Mouse (Mus musculus): ENCODE results near the gene Adam15. TPM values are rescaled to one million over a fixed set of nuclear protein-coding genes. Genes with fewer than 3 reads are reported as not detected.

The Adam15 gene
- total and polyA plus RNA-seq, 3 experiments = 15.3 to 43.2 TPM; not detected in 1

Other genes with a start within 250 kb of the Adam15 start
- not detected in 2 replicates for gene Gm43738, start 248.9 kb downstream of the Adam15 start, total RNA-seq (2012; rRNA removed)
- not detected for gene Gm43738, start 248.9 kb downstream of the Adam15 start, polyA plus RNA-seq (2012; ENCODE audit: insufficient read depth in 1 of 2, insufficient read length in 2 of 2, low read depth in 1 of 2, low replicate concordance in 2 of 2, missing spikeins in 1 of 2)
- gene Fdps, start 248.0 kb downstream of the Adam15 start, total RNA-seq (2012; rRNA removed) = 239 and 267 TPM in 2 replicates
- 100 to 1,000 TPM in 1 of 2 experiments, not detected in 1; 226 TPM for gene Fdps, start 248.0 kb downstream of the Adam15 start, polyA plus RNA-seq (2012; ENCODE audit: insufficient read depth in 1 of 2, insufficient read length in 2 of 2, low read depth in 1 of 2, low replicate concordance in 2 of 2, missing spikeins in 1 of 2)
- 41.1 and 53.2 TPM in 2 replicates for gene Pklr, start 213.9 kb downstream of the Adam15 start, total RNA-seq (2012; rRNA removed)
- gene Pklr, start 213.9 kb downstream of the Adam15 start, polyA plus RNA-seq (2012; ENCODE audit: insufficient read depth in 1 of 2, insufficient read length in 2 of 2, low read depth in 1 of 2, low replicate concordance in 2 of 2, missing spikeins in 1 of 2) = 100 to 1,000 TPM; 133 to 185 TPM
- 4.0 TPM in 2 replicates for gene Hcn3, start 189.8 kb downstream of the Adam15 start, total RNA-seq (2012; rRNA removed)
- gene Hcn3, start 189.8 kb downstream of the Adam15 start, polyA plus RNA-seq (2012; ENCODE audit: insufficient read depth in 1 of 2, insufficient read length in 2 of 2, low read depth in 1 of 2, low replicate concordance in 2 of 2, missing spikeins in 1 of 2) = 1 to 10 TPM in 1 of 2 experiments, not detected in 1; 7.4 TPM
- gene Clk2, start 185.2 kb downstream of the Adam15 start, total RNA-seq (2012; rRNA removed) = 27.5 and 28.2 TPM in 2 replicates
- gene Clk2, start 185.2 kb downstream of the Adam15 start, polyA plus RNA-seq (2012; ENCODE audit: insufficient read depth in 1 of 2, insufficient read length in 2 of 2, low read depth in 1 of 2, low replicate concordance in 2 of 2, missing spikeins in 1 of 2) = 100 to 1,000 TPM in 1 of 2 experiments, 10 to 100 TPM in 1; 83.6 to 138 TPM
- 78.1 and 101 TPM in 2 replicates for gene Scamp3, start 172.5 kb downstream of the Adam15 start, total RNA-seq (2012; rRNA removed)
- 100 to 1,000 TPM in 1 of 2 experiments, not detected in 1; 287 TPM for gene Scamp3, start 172.5 kb downstream of the Adam15 start, polyA plus RNA-seq (2012; ENCODE audit: insufficient read depth in 1 of 2, insufficient read length in 2 of 2, low read depth in 1 of 2, low replicate concordance in 2 of 2, missing spikeins in 1 of 2)
- 6.2 and 7.0 TPM in 2 replicates for gene Fam189b, start 166.9 kb downstream of the Adam15 start, total RNA-seq (2012; rRNA removed)
- 10 to 100 TPM in 1 of 2 experiments, not detected in 1; 35.3 TPM for gene Fam189b, start 166.9 kb downstream of the Adam15 start, polyA plus RNA-seq (2012; ENCODE audit: insufficient read depth in 1 of 2, insufficient read length in 2 of 2, low read depth in 1 of 2, low replicate concordance in 2 of 2, missing spikeins in 1 of 2)
- gene Gba, start 147.1 kb downstream of the Adam15 start, total RNA-seq (2012; rRNA removed) = 42.8 and 49.1 TPM in 2 replicates
- gene Gba, start 147.1 kb downstream of the Adam15 start, polyA plus RNA-seq (2012; ENCODE audit: insufficient read depth in 1 of 2, insufficient read length in 2 of 2, low read depth in 1 of 2, low replicate concordance in 2 of 2, missing spikeins in 1 of 2) = 10 to 100 TPM in 1 of 2 experiments, not detected in 1; 55.0 TPM
- gene Thbs3, start 134.8 kb downstream of the Adam15 start, total RNA-seq (2012; rRNA removed) = 1.8 and 3.4 TPM in 2 replicates
- gene Thbs3, start 134.8 kb downstream of the Adam15 start, polyA plus RNA-seq (2012; ENCODE audit: insufficient read depth in 1 of 2, insufficient read length in 2 of 2, low read depth in 1 of 2, low replicate concordance in 2 of 2, missing spikeins in 1 of 2) = 1 to 10 TPM in 1 of 2 experiments, not detected in 1; 4.9 TPM
- gene Mtx1, start 122.9 kb downstream of the Adam15 start, total RNA-seq (2012; rRNA removed) = 312 and 314 TPM in 2 replicates
- 100 to 1,000 TPM in 1 of 2 experiments, not detected in 1; 369 TPM for gene Mtx1, start 122.9 kb downstream of the Adam15 start, polyA plus RNA-seq (2012; ENCODE audit: insufficient read depth in 1 of 2, insufficient read length in 2 of 2, low read depth in 1 of 2, low replicate concordance in 2 of 2, missing spikeins in 1 of 2)
- 0.04 and 0.13 TPM in 2 replicates for gene Muc1, start 120.9 kb downstream of the Adam15 start, total RNA-seq (2012; rRNA removed)
- gene Muc1, start 120.9 kb downstream of the Adam15 start, polyA plus RNA-seq (2012; ENCODE audit: insufficient read depth in 1 of 2, insufficient read length in 2 of 2, low read depth in 1 of 2, low replicate concordance in 2 of 2, missing spikeins in 1 of 2) = 1 to 10 TPM in 1 of 2 experiments, not detected in 1; 1.1 TPM
- 171 and 180 TPM in 2 replicates for gene Krtcap2, start 104.0 kb downstream of the Adam15 start, total RNA-seq (2012; rRNA removed)
- 100 to 1,000 TPM in 1 of 2 experiments, not detected in 1; 497 TPM for gene Krtcap2, start 104.0 kb downstream of the Adam15 start, polyA plus RNA-seq (2012; ENCODE audit: insufficient read depth in 1 of 2, insufficient read length in 2 of 2, low read depth in 1 of 2, low replicate concordance in 2 of 2, missing spikeins in 1 of 2)
- gene Trim46, start 103.7 kb downstream of the Adam15 start, total RNA-seq (2012; rRNA removed) = 2.4 and 3.3 TPM in 2 replicates
- gene Trim46, start 103.7 kb downstream of the Adam15 start, polyA plus RNA-seq (2012; ENCODE audit: insufficient read depth in 1 of 2, insufficient read length in 2 of 2, low read depth in 1 of 2, low replicate concordance in 2 of 2, missing spikeins in 1 of 2) = 1 to 10 TPM in 1 of 2 experiments, not detected in 1; 7.7 TPM
- 246 and 271 TPM in 2 replicates for gene Dpm3, start 90.6 kb downstream of the Adam15 start, total RNA-seq (2012; rRNA removed)
- 100 to 1,000 TPM in 1 of 2 experiments, not detected in 1; 237 TPM for gene Dpm3, start 90.6 kb downstream of the Adam15 start, polyA plus RNA-seq (2012; ENCODE audit: insufficient read depth in 1 of 2, insufficient read length in 2 of 2, low read depth in 1 of 2, low replicate concordance in 2 of 2, missing spikeins in 1 of 2)
- 17.2 and 22.5 TPM in 2 replicates for gene Slc50a1, start 79.4 kb downstream of the Adam15 start, total RNA-seq (2012; rRNA removed)
- 10 to 100 TPM in 1 of 2 experiments, not detected in 1; 45.9 TPM for gene Slc50a1, start 79.4 kb downstream of the Adam15 start, polyA plus RNA-seq (2012; ENCODE audit: insufficient read depth in 1 of 2, insufficient read length in 2 of 2, low read depth in 1 of 2, low replicate concordance in 2 of 2, missing spikeins in 1 of 2)
- not detected in 2 replicates for gene Efna1, start 68.9 kb downstream of the Adam15 start, total RNA-seq (2012; rRNA removed)
- not detected for gene Efna1, start 68.9 kb downstream of the Adam15 start, polyA plus RNA-seq (2012; ENCODE audit: insufficient read depth in 1 of 2, insufficient read length in 2 of 2, low read depth in 1 of 2, low replicate concordance in 2 of 2, missing spikeins in 1 of 2)
- 0.54 and 0.78 TPM in 2 replicates for gene Efna3, start 27.0 kb downstream of the Adam15 start, total RNA-seq (2012; rRNA removed)
- 1 to 10 TPM in 1 of 2 experiments, not detected in 1; 1.2 TPM for gene Efna3, start 27.0 kb downstream of the Adam15 start, polyA plus RNA-seq (2012; ENCODE audit: insufficient read depth in 1 of 2, insufficient read length in 2 of 2, low read depth in 1 of 2, low replicate concordance in 2 of 2, missing spikeins in 1 of 2)
- gene Efna4, start 12.0 kb downstream of the Adam15 start, total RNA-seq (2012; rRNA removed) = 1.4 and 1.9 TPM in 2 replicates
- 1 to 10 TPM in 1 of 2 experiments, not detected in 1; 4.5 TPM for gene Efna4, start 12.0 kb downstream of the Adam15 start, polyA plus RNA-seq (2012; ENCODE audit: insufficient read depth in 1 of 2, insufficient read length in 2 of 2, low read depth in 1 of 2, low replicate concordance in 2 of 2, missing spikeins in 1 of 2)
- not detected in 2 replicates for gene Dcst2, start 12.0 kb upstream of the Adam15 start, total RNA-seq (2012; rRNA removed)
- gene Dcst2, start 12.0 kb upstream of the Adam15 start, polyA plus RNA-seq (2012; ENCODE audit: insufficient read depth in 1 of 2, insufficient read length in 2 of 2, low read depth in 1 of 2, low replicate concordance in 2 of 2, missing spikeins in 1 of 2) = under 1 TPM in 1 of 2 experiments, not detected in 1; 0.06 TPM
- 0.08 TPM in 1 of 2 replicates, not detected in the other for gene Dcst1, start 15.3 kb upstream of the Adam15 start, total RNA-seq (2012; rRNA removed)
- gene Dcst1, start 15.3 kb upstream of the Adam15 start, polyA plus RNA-seq (2012; ENCODE audit: insufficient read depth in 1 of 2, insufficient read length in 2 of 2, low read depth in 1 of 2, low replicate concordance in 2 of 2, missing spikeins in 1 of 2) = under 1 TPM in 1 of 2 experiments, not detected in 1; 0.29 TPM
- gene Zbtb7b, start 44.8 kb upstream of the Adam15 start, total RNA-seq (2012; rRNA removed) = 8.1 and 8.5 TPM in 2 replicates
- 10 to 100 TPM in 1 of 2 experiments, not detected in 1; 20.1 TPM for gene Zbtb7b, start 44.8 kb upstream of the Adam15 start, polyA plus RNA-seq (2012; ENCODE audit: insufficient read depth in 1 of 2, insufficient read length in 2 of 2, low read depth in 1 of 2, low replicate concordance in 2 of 2, missing spikeins in 1 of 2)
- gene Lenep, start 52.8 kb upstream of the Adam15 start, total RNA-seq (2012; rRNA removed) = not detected in 2 replicates
- gene Lenep, start 52.8 kb upstream of the Adam15 start, polyA plus RNA-seq (2012; ENCODE audit: insufficient read depth in 1 of 2, insufficient read length in 2 of 2, low read depth in 1 of 2, low replicate concordance in 2 of 2, missing spikeins in 1 of 2) = not detected
- 38.0 and 42.9 TPM in 2 replicates for gene Flad1, start 61.9 kb upstream of the Adam15 start, total RNA-seq (2012; rRNA removed)
- 10 to 100 TPM in 1 of 2 experiments, not detected in 1; 54.2 TPM for gene Flad1, start 61.9 kb upstream of the Adam15 start, polyA plus RNA-seq (2012; ENCODE audit: insufficient read depth in 1 of 2, insufficient read length in 2 of 2, low read depth in 1 of 2, low replicate concordance in 2 of 2, missing spikeins in 1 of 2)
- 271 and 292 TPM in 2 replicates for gene Cks1b, start 68.4 kb upstream of the Adam15 start, total RNA-seq (2012; rRNA removed)
- gene Cks1b, start 68.4 kb upstream of the Adam15 start, polyA plus RNA-seq (2012; ENCODE audit: insufficient read depth in 1 of 2, insufficient read length in 2 of 2, low read depth in 1 of 2, low replicate concordance in 2 of 2, missing spikeins in 1 of 2) = 100 to 1,000 TPM; 177 to 438 TPM
- gene Shc1, start 68.4 kb upstream of the Adam15 start, total RNA-seq (2012; rRNA removed) = 41.9 and 49.2 TPM in 2 replicates
- gene Shc1, start 68.4 kb upstream of the Adam15 start, polyA plus RNA-seq (2012; ENCODE audit: insufficient read depth in 1 of 2, insufficient read length in 2 of 2, low read depth in 1 of 2, low replicate concordance in 2 of 2, missing spikeins in 1 of 2) = 10 to 100 TPM in 1 of 2 experiments, not detected in 1; 79.8 TPM
- gene Pygo2, start 80.2 kb upstream of the Adam15 start, total RNA-seq (2012; rRNA removed) = 50.8 and 61.1 TPM in 2 replicates
- 10 to 100 TPM in 1 of 2 experiments, not detected in 1; 50.3 TPM for gene Pygo2, start 80.2 kb upstream of the Adam15 start, polyA plus RNA-seq (2012; ENCODE audit: insufficient read depth in 1 of 2, insufficient read length in 2 of 2, low read depth in 1 of 2, low replicate concordance in 2 of 2, missing spikeins in 1 of 2)
- 4.8 and 7.6 TPM in 2 replicates for gene Pbxip1, start 86.7 kb upstream of the Adam15 start, total RNA-seq (2012; rRNA removed)
- 10 to 100 TPM in 1 of 2 experiments, not detected in 1; 10.7 TPM for gene Pbxip1, start 86.7 kb upstream of the Adam15 start, polyA plus RNA-seq (2012; ENCODE audit: insufficient read depth in 1 of 2, insufficient read length in 2 of 2, low read depth in 1 of 2, low replicate concordance in 2 of 2, missing spikeins in 1 of 2)
- 53.6 and 63.6 TPM in 2 replicates for gene Pmvk, start 104.5 kb upstream of the Adam15 start, total RNA-seq (2012; rRNA removed)
- gene Pmvk, start 104.5 kb upstream of the Adam15 start, polyA plus RNA-seq (2012; ENCODE audit: insufficient read depth in 1 of 2, insufficient read length in 2 of 2, low read depth in 1 of 2, low replicate concordance in 2 of 2, missing spikeins in 1 of 2) = 10 to 100 TPM in 1 of 2 experiments, not detected in 1; 75.7 TPM
- gene Kcnn3, start 170.2 kb upstream of the Adam15 start, total RNA-seq (2012; rRNA removed) = not detected in 2 replicates
- under 1 TPM in 1 of 2 experiments, not detected in 1; 0.04 TPM for gene Kcnn3, start 170.2 kb upstream of the Adam15 start, polyA plus RNA-seq (2012; ENCODE audit: insufficient read depth in 1 of 2, insufficient read length in 2 of 2, low read depth in 1 of 2, low replicate concordance in 2 of 2, missing spikeins in 1 of 2)

Measured in MEL (cell line).